Mouse (Mus musculus): ENCODE measurements at regions not wholly inside any gene's neighbourhood (a gene's known extent, or its start where the extent isn't known, plus 50 kb on each side); places are given as distances from the start of the nearest gene placed in this dataset.

DNA sequence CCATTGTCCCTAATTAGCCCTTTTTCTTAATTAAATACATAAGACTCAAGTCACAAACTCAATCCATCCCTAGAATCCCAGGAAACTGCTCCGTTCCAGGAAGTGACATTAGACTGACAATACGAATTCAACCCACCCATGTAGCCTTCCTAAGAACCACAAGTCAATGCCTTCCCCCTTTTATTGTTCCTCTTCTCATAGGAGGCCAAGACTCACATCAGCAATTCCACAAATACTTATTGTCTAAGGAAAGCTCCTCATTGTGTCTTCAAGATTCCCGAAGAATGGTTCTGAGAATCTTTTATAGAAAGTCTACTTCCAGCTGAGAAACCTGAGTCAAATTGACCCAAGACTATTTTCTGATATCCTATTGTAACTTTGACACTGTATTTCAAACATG, 147.3 kb downstream of the Dmac1 start:
- intact Hi-C loops (cut with DNase I) = no loop called here

DNA sequence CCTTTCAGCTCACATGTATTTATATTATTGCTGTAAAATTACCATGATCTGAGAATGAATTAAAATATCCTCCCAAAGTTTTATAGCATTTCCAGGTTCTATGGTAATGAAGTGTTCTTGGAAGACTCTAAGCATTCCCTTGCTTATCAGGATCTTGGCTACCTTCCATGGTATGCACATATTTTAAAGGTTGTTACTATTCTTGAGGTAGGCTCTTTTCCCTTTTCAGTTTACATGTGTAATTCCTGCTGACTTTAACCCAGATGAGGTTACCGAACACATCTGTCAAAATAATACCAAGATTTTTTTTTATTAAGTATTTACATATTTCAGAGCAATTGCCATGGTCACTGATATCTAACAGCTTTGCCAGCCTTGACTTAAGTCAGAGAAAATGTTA, 162.2 kb downstream of the Dmac1 start:
- intact Hi-C loops (cut with DNase I) = no loop called here

More for the DNA sequence above, 147.3 kb downstream of the Dmac1 start:
- no peak for DNase-seq

GRCm38 (mm10) chr4:75115346-75115745, 162.8 kb downstream of the Dmac1 start:
- intact Hi-C loops (cut with DNase I) = no loop called here
- no peak for DNase-seq

More for the DNA sequence above, 162.2 kb downstream of the Dmac1 start:
- no peak for DNase-seq

- no peak for DNase-seq
- intact Hi-C loops (cut with DNase I) = loop anchor here (10.0 kb wide), 2 partner anchors 969 to 1419 kb away; no protein-coding TSS in a partner anchor
Observed at GRCm38 (mm10) chr4:75065782-75066181, 212.3 kb downstream of the Dmac1 start.

GRCm38 (mm10) chr4:75063275-75063674, 214.8 kb downstream of the Dmac1 start:
- no peak for DNase-seq
- intact Hi-C loops (cut with DNase I) = loop anchor here (10.0 kb wide), 2 partner anchors 972 to 1422 kb away; no protein-coding TSS in a partner anchor

GRCm38 (mm10) chr4:75043510-75043909, 234.6 kb downstream of the Dmac1 start:
- intact Hi-C loops (cut with DNase I) = no loop called here
- DNase-seq = no peak

GRCm38 (mm10) chr4:75042640-75043039, 235.5 kb downstream of the Dmac1 start:
- no peak for DNase-seq
- intact Hi-C loops (cut with DNase I) = no loop called here

GRCm38 (mm10) chr4:75041930-75042579, 236.1 kb downstream of the Dmac1 start:
- intact Hi-C loops (cut with DNase I) = no loop called here
- no peak for DNase-seq
